Mouse (Mus musculus) kidney, adult 2 months (tissue): ENCODE results near the gene Sez6. TPM values are rescaled to one million over a fixed set of nuclear protein-coding genes. Genes with fewer than 3 reads are reported as not detected.

Experiments
- DNase-seq: peaks from one replicate; pipeline ENCODE4 v3.0.0; 2021
- H3K27ac ChIP-seq: fragments of 200-500 bp; 2 replicates; pipeline ENCODE4 v1.5.1; 2012; ENCODE audit warnings: low read depth, low read length, control low read depth, inconsistent platforms; ENCODE audit not compliant: insufficient read depth
- H3K27me3 ChIP-seq: fragments of 200-500 bp; replicated peaks from 2 replicates; pipeline ENCODE4 v1.6.1; 2012; ENCODE audit warnings: mild to moderate bottlenecking, moderate library complexity, low read length, inconsistent platforms; ENCODE audit not compliant: control insufficient read depth, insufficient read depth
- H3K36me3 ChIP-seq: fragments of 200-500 bp; 2 replicates; pipeline ENCODE4 v1.6.1; 2012; ENCODE audit warnings: mild to moderate bottlenecking, moderate library complexity, low read length, inconsistent platforms; ENCODE audit not compliant: control insufficient read depth, insufficient read depth
- H3K4me1 ChIP-seq: fragments of 200-500 bp; 2 replicates; pipeline ENCODE4 v1.6.1; 2011; ENCODE audit warnings: low read length; ENCODE audit not compliant: control insufficient read depth, insufficient read depth
- H3K4me3 ChIP-seq: fragments of 200-500 bp; 2 replicates; pipeline ENCODE4 v1.5.1; 2011; ENCODE audit warnings: mild to moderate bottlenecking, low read depth, low read length, control low read depth; ENCODE audit not compliant: insufficient read depth
- CTCF ChIP-seq: fragments of 200-500 bp; conservative IDR thresholded peaks from 2 replicates; pipeline ENCODE4 v1.5.1; 2011; ENCODE audit warnings: low read depth, mild to moderate bottlenecking, control low read depth, low read length, moderate library complexity, mixed read lengths; ENCODE audit not compliant: insufficient read depth, insufficient read length
- POLR2A ChIP-seq: fragments of 200-500 bp; IDR thresholded peaks from one replicate; pipeline ENCODE4 v1.6.1; 2011; ENCODE audit warnings: low read depth, low read length, control low read depth
- WGBS: fragments of 180-500 bp; shearing (Covaris S2); methylation state at CpG from one replicate; pipeline ENCODE4 v1.1.7; 2018; 5-methylcytosine and 5-hydroxymethylcytosine counted together
- polyA plus RNA-seq: library from polyadenylated mRNA; depleted of rRNA; stranded (reverse); fragments of >200 nt; gene quantifications from 2 replicates; pipeline ENCODE4 v1.2.3, GENCODE M21; 2012; rRNA removed

Gene Sez6
- polyA plus RNA-seq = 0.12 and 0.27 TPM in 2 replicates

- Histone ChIP-seq H3K4me3 (peak within 1 kb of the TSS; percentile 35; the same call in 1 of the 2 replicates), H3K27ac (no peak within 1 kb of the TSS), H3K36me3 (no peaks in the 10 kb centered on the region), H3K4me1 (no peaks in the 10 kb centered on the region), H3K27me3 (peaks cover 6% of the 10 kb centered on the region)
- under 1% methylated on average over 88 of the region's 94 CpGs for WGBS
- DNase-seq = peak; percentile 79
- TF ChIP-seq POLR2A = no peak
- TF ChIP-seq CTCF = no peak
These were observed at the start of gene Sez6 for GRCm38 (mm10) chr11:77930751-77931540. Sez6 (plus strand) TSS chr11:77930800.

GRCm38 (mm10) chr11:77884524-77885245, 45.9 kb upstream of the Sez6 start:
- H3K4me1 ChIP-seq = peaks cover 5% of the 10 kb centered on the region; the same call in 1 of the 2 replicates
- H3K27ac ChIP-seq = peak overlapping the region; percentile 88
- TF ChIP-seq POLR2A = no peak
- 0 out of 2 replicates have a peak, but pooled peaks have one; percentile 4 for TF ChIP-seq CTCF
- WGBS = 39% methylated on average over 10 of the region's 10 CpGs
- no peak overlapping the region for H3K4me3 ChIP-seq
- DNase-seq = peak; percentile 62
- no peaks in the 10 kb centered on the region for H3K27me3 ChIP-seq
- H3K36me3 ChIP-seq = no peaks in the 10 kb centered on the region; the same call in 1 of the 2 replicates

DNA sequence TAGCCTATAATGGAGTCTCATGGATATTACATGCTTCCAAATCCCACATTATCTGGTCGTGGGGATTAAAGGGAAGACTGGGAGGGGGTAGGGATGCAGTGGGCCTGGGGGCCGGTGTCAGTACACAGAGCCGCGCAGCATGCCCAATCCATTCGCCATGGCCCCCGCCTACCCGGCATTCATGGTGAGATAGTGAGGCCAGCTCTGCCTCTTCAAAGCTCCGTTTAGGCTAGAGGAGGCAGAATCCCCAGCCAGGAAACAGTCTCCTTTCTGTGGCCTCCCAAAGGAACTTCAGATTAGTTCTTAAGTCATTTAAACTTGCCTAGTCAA, 45.4 kb upstream of the Sez6 start:
- TF ChIP-seq POLR2A (no peak), CTCF (no peak)
- Histone ChIP-seq H3K4me3 (no peak overlapping the region), H3K27me3 (no peaks in the 10 kb centered on the region), H3K4me1 (peaks cover 6% of the 10 kb centered on the region; the same call in 1 of the 2 replicates), H3K27ac (peak overlapping the region; percentile 88), H3K36me3 (no peaks in the 10 kb centered on the region; the same call in 1 of the 2 replicates)
- 71% methylated on average over 8 of the region's 8 CpGs for WGBS
- no peak for DNase-seq

DNA sequence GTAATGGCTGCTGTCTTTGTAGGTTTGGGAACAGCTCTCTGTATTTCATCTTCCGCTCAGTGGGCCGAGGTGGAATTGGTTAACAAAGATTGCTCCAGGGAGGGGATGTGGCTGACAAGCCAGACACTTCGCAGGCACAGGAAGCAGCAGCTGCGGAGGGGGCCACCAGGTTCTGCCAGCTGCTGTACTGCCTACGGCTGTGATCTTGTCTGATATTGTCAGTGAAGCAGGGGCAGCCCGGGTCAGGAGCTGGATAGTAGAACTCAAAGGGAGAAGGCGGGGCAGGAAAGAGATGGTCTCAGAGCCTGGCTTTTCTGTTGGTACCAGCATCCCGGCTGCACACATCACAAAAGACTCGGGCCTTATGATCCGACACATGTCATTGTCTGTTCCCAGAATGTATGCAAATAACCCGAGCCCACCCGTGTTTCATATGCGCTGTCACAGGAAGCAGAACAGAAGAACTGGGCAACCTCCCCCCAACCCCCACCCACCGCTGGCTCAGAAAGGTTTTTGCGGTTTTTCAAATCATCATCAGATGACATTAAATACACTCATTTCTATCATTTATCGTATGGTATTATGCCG, 43.1 kb upstream of the Sez6 start:
- no peaks in the 10 kb centered on the region for H3K27me3 ChIP-seq
- H3K27ac ChIP-seq = no peak overlapping the region
- no peak overlapping the region for H3K4me3 ChIP-seq
- 61% methylated on average over 17 of the region's 17 CpGs for WGBS
- H3K36me3 ChIP-seq = no peaks in the 10 kb centered on the region; the same call in 1 of the 2 replicates
- DNase-seq = no peak
- peaks cover 16% of the 10 kb centered on the region; the same call in 1 of the 2 replicates for H3K4me1 ChIP-seq
- no peak for TF ChIP-seq POLR2A

GRCm38 (mm10) chr11:77888846-77889245, 41.8 kb upstream of the Sez6 start:
- no peaks in the 10 kb centered on the region for H3K36me3 ChIP-seq
- TF ChIP-seq POLR2A = no peak
- TF ChIP-seq CTCF = no peak
- no peaks in the 10 kb centered on the region for H3K27me3 ChIP-seq
- WGBS = 65% methylated on average over 5 of the region's 5 CpGs
- H3K4me1 ChIP-seq = peaks cover 20% of the 10 kb centered on the region
- H3K27ac ChIP-seq = no peak overlapping the region
- DNase-seq = no peak
- H3K4me3 ChIP-seq = no peak overlapping the region

- WGBS = 15% methylated on average over 1 of the region's 2 CpGs
- no peak for DNase-seq
These were observed 41.1 kb upstream of the Sez6 start for GRCm38 (mm10) chr11:77889484-77889883.

More at GRCm38 (mm10) chr11:77889484-77889883, 41.1 kb upstream of the Sez6 start:
- no peaks in the 10 kb centered on the region for H3K27me3 ChIP-seq
- no peak for TF ChIP-seq CTCF
- no peak for TF ChIP-seq POLR2A
- H3K4me3 ChIP-seq = no peak overlapping the region
- H3K36me3 ChIP-seq = no peaks in the 10 kb centered on the region
- H3K4me1 ChIP-seq = peaks cover 24% of the 10 kb centered on the region
- H3K27ac ChIP-seq = no peak overlapping the region
